Mouse (Mus musculus): ENCODE data around the gene Traf5. TPM values are rescaled to one million over a fixed set of nuclear protein-coding genes. Genes with fewer than 3 reads are reported as not detected.
A peak's percentile ranks its signal among the peaks of the same experiment; 100 is the strongest.

Traf5 gene
- 17.5 and 20.7 TPM in 2 replicates for polyA plus RNA-seq (2015; fragmentation: Nextera tagmentation; extraction: Ambion mirVana)

- H3K9ac ChIP-seq (ENCODE audit: low read depth, low read length) = peak within 1 kb of the TSS; percentile 85
- ATAC-seq = peak; percentile 99
- no peaks in the 10 kb centered on the region for H3K27me3 ChIP-seq (replicated peaks; ENCODE audit: control insufficient read depth, insufficient read depth, low read length)
- WGBS = 2% methylated on average over 62 of the region's 63 CpGs
- no peaks in the 10 kb centered on the region for H3K36me3 ChIP-seq (ENCODE audit: control insufficient read depth, insufficient read depth, low read length)
- peak within 1 kb of the TSS; percentile 76 for H3K4me3 ChIP-seq (ENCODE audit: low read length)
- H3K4me1 ChIP-seq (ENCODE audit: control insufficient read depth, insufficient read depth, low read length) = peaks cover 9% of the 10 kb centered on the region
- peak within 1 kb of the TSS; percentile 92 for H3K27ac ChIP-seq (ENCODE audit: low read length)
- H3K9me3 ChIP-seq (ENCODE audit: control insufficient read depth, low read length) = no peaks in the 10 kb centered on the region
- peak within 1 kb of the TSS; percentile 92 for H3K4me2 ChIP-seq (ENCODE audit: low read depth, low read length)
Observed at GRCm38 (mm10) chr1:192091806-192092772, at the start of gene Traf5. Gene Traf5, minus strand, starts transcription at chr1:192092559.

DNA sequence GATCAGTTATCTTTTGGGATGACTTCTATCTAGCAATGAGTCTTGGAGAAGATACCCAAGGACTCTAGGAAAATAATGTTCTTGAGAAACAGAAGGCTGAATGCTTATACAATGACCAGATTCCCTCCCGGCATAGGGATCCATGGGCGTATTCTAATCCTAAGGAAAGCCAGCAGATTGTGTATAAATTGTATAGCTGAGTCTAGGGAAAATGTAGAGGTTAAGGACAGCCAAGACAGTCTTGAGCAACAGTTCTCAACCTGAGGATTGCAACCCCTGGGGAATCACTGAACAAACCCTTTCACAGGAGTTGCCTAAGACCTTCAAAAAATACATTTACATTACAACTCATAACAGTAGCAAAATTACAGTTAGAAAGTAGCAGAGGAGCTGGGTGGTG lies 48.0 kb upstream of the Traf5 start:
- H3K36me3 ChIP-seq (ENCODE audit: control insufficient read depth, insufficient read depth, low read length) = no peaks in the 10 kb centered on the region
- no peak overlapping the region for H3K27ac ChIP-seq (ENCODE audit: low read length)
- peaks cover 13% of the 10 kb centered on the region for H3K4me1 ChIP-seq (ENCODE audit: control insufficient read depth, insufficient read depth, low read length)
- H3K4me2 ChIP-seq (ENCODE audit: low read depth, low read length) = no peak overlapping the region
- no peaks in the 10 kb centered on the region for H3K9me3 ChIP-seq (ENCODE audit: control insufficient read depth, low read length)
- 96% methylated on average over 2 of the region's 2 CpGs for WGBS
- H3K9ac ChIP-seq (ENCODE audit: low read depth, low read length) = no peak overlapping the region
- ATAC-seq = no peak
- no peaks in the 10 kb centered on the region for H3K27me3 ChIP-seq (replicated peaks; ENCODE audit: control insufficient read depth, insufficient read depth, low read length)
- no peak overlapping the region for H3K4me3 ChIP-seq (ENCODE audit: low read length)

DNA sequence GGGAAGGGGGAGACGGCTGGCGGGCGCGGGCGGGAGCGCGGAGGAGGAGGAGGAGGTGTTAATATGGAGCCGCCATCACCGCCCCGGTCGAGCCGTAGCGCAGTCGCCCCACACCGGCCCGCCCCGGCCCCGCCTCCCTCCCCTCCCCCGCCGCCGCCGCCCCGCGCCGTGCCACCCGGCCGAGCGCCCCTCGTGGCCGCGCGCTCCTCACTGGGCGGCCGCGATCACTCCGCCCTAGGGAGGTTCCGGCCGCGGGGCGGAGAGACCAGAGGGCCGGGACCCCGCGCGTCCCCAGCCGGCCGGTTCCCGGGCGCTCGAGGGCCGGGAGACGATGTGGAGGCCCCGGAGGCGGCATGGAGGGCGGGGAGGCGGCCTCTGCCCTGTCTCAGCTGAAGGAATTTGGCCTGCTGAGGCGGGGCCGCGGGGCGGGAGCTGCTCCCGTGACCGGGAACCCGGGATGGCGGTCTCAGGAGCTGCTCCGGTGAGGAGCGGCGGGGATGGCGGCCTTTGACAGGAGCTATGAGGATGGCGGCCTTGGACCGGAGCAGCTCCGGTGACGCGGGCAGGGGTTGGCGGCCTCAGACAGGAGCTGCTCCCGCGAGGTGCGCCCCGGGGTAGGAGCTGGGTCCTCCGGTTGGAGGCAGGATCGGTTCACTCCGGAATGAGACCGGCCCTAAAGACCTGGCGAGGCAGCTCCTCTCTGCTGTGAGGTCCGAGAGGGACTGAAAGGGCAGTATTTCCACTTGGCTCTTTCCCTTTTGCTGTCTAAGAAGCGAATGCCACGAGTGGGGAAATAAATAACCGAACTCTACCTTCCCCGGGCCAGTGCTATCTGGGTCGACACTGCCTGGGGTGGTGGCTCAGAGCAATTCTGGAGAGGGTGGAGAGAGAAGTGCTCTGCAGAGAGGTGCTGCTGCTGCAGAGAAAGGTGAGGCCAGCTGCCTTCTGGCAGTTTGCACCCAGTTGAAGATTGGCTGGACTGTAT lies 45.9 kb upstream of the Traf5 start, which contains the start of gene Rcor3:
Rcor3 (minus strand) TSS at position 137 of the 985 bp plus-strand sequence.
- peak within 1 kb of the TSS; percentile 85 for H3K4me2 ChIP-seq (ENCODE audit: low read depth, low read length)
- peak; percentile 89 for ATAC-seq
- WGBS = under 1% methylated on average over 42 of the region's 88 CpGs
- H3K9me3 ChIP-seq (ENCODE audit: control insufficient read depth, low read length) = no peaks in the 10 kb centered on the region
- H3K9ac ChIP-seq (ENCODE audit: low read depth, low read length) = peak within 1 kb of the TSS; percentile 92
- peak within 1 kb of the TSS; percentile 99 for H3K27ac ChIP-seq (ENCODE audit: low read length)
- H3K4me3 ChIP-seq (ENCODE audit: low read length) = peak within 1 kb of the TSS; percentile 85
- peaks cover 13% of the 10 kb centered on the region for H3K4me1 ChIP-seq (ENCODE audit: control insufficient read depth, insufficient read depth, low read length)
- no peaks in the 10 kb centered on the region for H3K27me3 ChIP-seq (replicated peaks; ENCODE audit: control insufficient read depth, insufficient read depth, low read length)
- H3K36me3 ChIP-seq (ENCODE audit: control insufficient read depth, insufficient read depth, low read length) = no peaks in the 10 kb centered on the region

DNA sequence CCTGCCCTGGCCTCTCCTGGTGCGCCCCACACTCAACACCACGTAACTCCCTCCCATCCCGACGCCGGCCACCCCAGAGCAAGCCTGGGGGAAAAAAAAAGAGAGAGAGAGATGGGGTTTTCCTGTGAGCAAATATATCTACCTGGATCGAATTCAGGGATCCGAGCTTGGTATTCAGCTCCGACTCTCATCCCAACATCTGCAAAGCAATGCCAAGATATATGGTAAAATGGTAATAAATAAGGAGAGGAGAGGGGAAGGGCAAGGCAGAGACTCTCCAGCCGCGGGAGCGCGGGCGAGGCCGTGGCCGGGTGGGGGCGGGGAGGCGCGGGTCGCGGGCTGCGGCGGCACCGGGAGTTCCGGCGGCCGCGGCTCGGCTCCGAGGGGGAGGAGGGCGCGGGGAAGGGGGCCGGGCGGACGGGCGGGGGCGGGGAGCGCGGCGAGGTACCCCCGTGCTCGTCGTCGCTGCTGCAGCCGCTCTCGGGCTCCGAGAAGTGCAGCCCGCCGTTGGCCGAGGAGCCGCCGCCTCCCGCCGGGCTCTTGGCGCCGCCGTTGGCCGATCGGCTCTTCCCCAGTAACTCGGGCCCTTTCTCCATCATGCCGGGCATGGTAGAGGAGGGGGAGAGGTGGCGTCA lies 45.0 kb upstream of the Traf5 start:
- H3K4me3 ChIP-seq (ENCODE audit: low read length) = peak overlapping the region; percentile 85
- H3K9ac ChIP-seq (ENCODE audit: low read depth, low read length) = peak overlapping the region; percentile 92
- H3K27ac ChIP-seq (ENCODE audit: low read length) = peak overlapping the region; percentile 99
- no peaks in the 10 kb centered on the region for H3K9me3 ChIP-seq (ENCODE audit: control insufficient read depth, low read length)
- peak; percentile 37 for ATAC-seq
- WGBS = under 1% methylated on average over 40 of the region's 61 CpGs
- H3K27me3 ChIP-seq (replicated peaks; ENCODE audit: control insufficient read depth, insufficient read depth, low read length) = no peaks in the 10 kb centered on the region
- H3K36me3 ChIP-seq (ENCODE audit: control insufficient read depth, insufficient read depth, low read length) = no peaks in the 10 kb centered on the region
- H3K4me2 ChIP-seq (ENCODE audit: low read depth, low read length) = peak overlapping the region; percentile 85
- peaks cover 13% of the 10 kb centered on the region for H3K4me1 ChIP-seq (ENCODE audit: control insufficient read depth, insufficient read depth, low read length)

DNA sequence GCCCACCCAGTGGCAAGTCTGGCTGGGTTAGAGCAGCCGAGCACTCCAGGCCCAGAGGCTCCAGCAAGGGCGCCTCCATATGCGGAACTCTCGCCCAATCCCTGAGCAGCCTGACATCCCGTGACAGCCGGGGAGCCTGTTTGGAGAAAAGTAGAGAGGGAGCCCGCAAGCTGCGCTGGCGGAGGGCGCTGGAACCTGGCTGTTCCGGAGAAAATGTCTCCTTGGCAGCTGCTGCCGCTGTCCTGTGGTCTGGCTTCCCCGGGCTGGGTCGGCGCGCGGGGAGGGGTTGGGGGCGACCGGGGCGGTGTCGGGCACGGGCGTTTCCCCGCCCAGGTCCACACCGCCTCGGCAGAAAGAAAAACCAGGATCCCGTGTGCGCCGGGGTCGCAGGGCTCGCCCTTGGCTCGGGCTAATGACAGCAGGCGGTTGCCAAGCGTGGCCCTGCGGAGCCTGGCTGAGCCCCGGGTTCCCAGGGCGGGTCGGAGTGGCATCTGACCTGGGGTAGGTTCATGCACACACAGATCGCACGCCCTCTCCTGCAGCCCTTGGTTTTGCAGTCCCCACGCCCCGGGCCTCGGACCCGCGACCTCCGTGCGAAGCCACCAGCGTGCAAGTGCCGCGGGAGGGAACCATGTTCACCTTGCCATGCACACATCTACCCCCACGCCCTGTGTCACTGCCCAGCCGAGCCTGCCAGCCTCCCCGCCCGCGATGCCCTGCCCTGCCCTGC lies 44.4 kb upstream of the Traf5 start:
- peak; percentile 73 for ATAC-seq

DNA sequence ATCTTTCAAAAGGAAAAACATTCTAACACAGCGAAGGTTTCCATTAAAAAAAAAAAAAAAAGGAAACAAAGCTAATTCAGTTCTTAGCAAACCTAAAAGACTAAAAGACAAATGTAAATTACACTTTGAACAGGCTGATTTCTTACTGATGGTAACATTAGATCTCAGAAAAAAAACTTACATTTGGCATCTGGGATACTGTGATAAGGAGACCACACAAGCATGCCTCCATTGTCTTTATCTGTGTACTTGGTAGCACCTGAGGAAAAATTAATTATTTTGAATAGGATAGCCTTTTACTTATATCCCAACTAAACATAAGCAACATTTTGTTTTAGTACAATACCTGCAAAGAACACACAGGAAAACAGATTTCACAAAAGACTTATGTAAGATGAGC lies 37.8 kb upstream of the Traf5 start:
- Histone ChIP-seq H3K4me2 (ENCODE audit: low read depth, low read length) (no peak overlapping the region), H3K4me3 (ENCODE audit: low read length) (no peak overlapping the region), H3K9me3 (ENCODE audit: control insufficient read depth, low read length) (no peaks in the 10 kb centered on the region), H3K27ac (ENCODE audit: low read length) (no peak overlapping the region), H3K9ac (ENCODE audit: low read depth, low read length) (no peak overlapping the region), H3K27me3 (replicated peaks; ENCODE audit: control insufficient read depth, insufficient read depth, low read length) (no peaks in the 10 kb centered on the region), H3K4me1 (ENCODE audit: control insufficient read depth, insufficient read depth, low read length) (no peaks in the 10 kb centered on the region), H3K36me3 (ENCODE audit: control insufficient read depth, insufficient read depth, low read length) (no peaks in the 10 kb centered on the region)
- no peak for ATAC-seq
- WGBS = 89% methylated on average over 1 of the region's 1 CpGs

More for the DNA sequence above, 44.4 kb upstream of the Traf5 start:
- H3K4me3 ChIP-seq (ENCODE audit: low read length) = peak overlapping the region; percentile 85
- WGBS = under 1% methylated on average over 49 of the region's 55 CpGs
- H3K4me2 ChIP-seq (ENCODE audit: low read depth, low read length) = peak overlapping the region; percentile 85
- H3K27ac ChIP-seq (ENCODE audit: low read length) = peak overlapping the region; percentile 99
- H3K9me3 ChIP-seq (ENCODE audit: control insufficient read depth, low read length) = no peaks in the 10 kb centered on the region
- no peaks in the 10 kb centered on the region for H3K36me3 ChIP-seq (ENCODE audit: control insufficient read depth, insufficient read depth, low read length)
- H3K9ac ChIP-seq (ENCODE audit: low read depth, low read length) = peak overlapping the region; percentile 92
- peaks cover 13% of the 10 kb centered on the region for H3K4me1 ChIP-seq (ENCODE audit: control insufficient read depth, insufficient read depth, low read length)
- H3K27me3 ChIP-seq (replicated peaks; ENCODE audit: control insufficient read depth, insufficient read depth, low read length) = no peaks in the 10 kb centered on the region

DNA sequence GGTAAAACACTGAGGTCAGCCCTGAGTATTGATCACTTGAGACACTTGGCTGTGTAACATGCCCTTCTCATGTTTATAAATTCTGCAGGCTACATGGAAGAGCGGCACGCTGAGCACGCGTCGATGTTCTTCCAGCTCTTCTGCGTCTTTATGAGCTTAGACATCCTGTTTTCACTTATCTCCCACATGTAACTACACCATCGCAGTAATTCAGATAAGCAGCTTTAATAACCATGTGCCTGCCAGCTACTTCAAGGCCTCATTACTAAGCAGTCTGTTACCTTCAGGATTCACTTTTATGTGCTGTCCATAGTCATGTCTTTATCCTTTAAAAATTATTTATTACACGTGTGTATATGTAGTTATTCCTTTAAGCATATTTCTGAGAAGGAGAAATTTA lies 36.0 kb upstream of the Traf5 start:
- Histone ChIP-seq H3K27me3 (replicated peaks; ENCODE audit: control insufficient read depth, insufficient read depth, low read length) (no peaks in the 10 kb centered on the region), H3K4me2 (ENCODE audit: low read depth, low read length) (no peak overlapping the region), H3K4me1 (ENCODE audit: control insufficient read depth, insufficient read depth, low read length) (no peaks in the 10 kb centered on the region), H3K9ac (ENCODE audit: low read depth, low read length) (no peak overlapping the region), H3K27ac (ENCODE audit: low read length) (no peak overlapping the region), H3K36me3 (ENCODE audit: control insufficient read depth, insufficient read depth, low read length) (peaks cover 5% of the 10 kb centered on the region), H3K4me3 (ENCODE audit: low read length) (no peak overlapping the region), H3K9me3 (ENCODE audit: control insufficient read depth, low read length) (no peaks in the 10 kb centered on the region)
- WGBS = 90% methylated on average over 8 of the region's 8 CpGs
- no peak for ATAC-seq

- no peak for ATAC-seq
- WGBS = 92% methylated on average over 6 of the region's 6 CpGs
Observed at GRCm38 (mm10) chr1:192125761-192126160, 33.4 kb upstream of the Traf5 start.

More at GRCm38 (mm10) chr1:192125761-192126160, 33.4 kb upstream of the Traf5 start:
- Histone ChIP-seq H3K9me3 (ENCODE audit: control insufficient read depth, low read length) (no peaks in the 10 kb centered on the region), H3K9ac (ENCODE audit: low read depth, low read length) (no peak overlapping the region), H3K27ac (ENCODE audit: low read length) (no peak overlapping the region), H3K27me3 (replicated peaks; ENCODE audit: control insufficient read depth, insufficient read depth, low read length) (no peaks in the 10 kb centered on the region), H3K4me2 (ENCODE audit: low read depth, low read length) (no peak overlapping the region), H3K36me3 (ENCODE audit: control insufficient read depth, insufficient read depth, low read length) (peaks cover 5% of the 10 kb centered on the region), H3K4me1 (ENCODE audit: control insufficient read depth, insufficient read depth, low read length) (no peaks in the 10 kb centered on the region), H3K4me3 (ENCODE audit: low read length) (no peak overlapping the region)
